Mouse (Mus musculus): ENCODE measurements around the gene Iqcf3. TPM values are rescaled to one million over a fixed set of nuclear protein-coding genes. Genes with fewer than 3 reads are reported as not detected.

Iqcf3 gene
- polyA plus RNA-seq, 1 experiment = not detected

- peaks cover 49% of the 10 kb centered on the region for H3K79me2 ChIP-seq (ENCODE audit: control insufficient read depth, insufficient read depth)
- peaks cover 65% of the 10 kb centered on the region for H3K36me3 ChIP-seq (ENCODE audit: control insufficient read depth, insufficient read depth)
- no peak overlapping the region for H3K4me3 ChIP-seq (ENCODE audit: insufficient read depth, poor library complexity, severe bottlenecking)
- H3K79me3 ChIP-seq (ENCODE audit: low read depth) = peaks cover 37% of the 10 kb centered on the region
- no peak for TF ChIP-seq MYOD1 (IDR thresholded peaks at IDR 0.05; ENCODE audit: control insufficient read depth, insufficient read length, low read depth)
- TF ChIP-seq CTCF (IDR thresholded peaks at IDR 0.05; ENCODE audit: control insufficient read depth, insufficient read depth, insufficient read length) = no peak
- H3K27me3 ChIP-seq (ENCODE audit: control insufficient read depth, insufficient read depth, insufficient read length) = no peaks in the 10 kb centered on the region
- no peak overlapping the region for H3ac ChIP-seq (ENCODE audit: control insufficient read depth, insufficient read length, low read depth)
These were observed 100.4 kb downstream of the Iqcf3 start for GRCm38 (mm10) chr9:106461026-106461415.

- Histone ChIP-seq H3K79me3 (ENCODE audit: low read depth) (peaks cover 43% of the 10 kb centered on the region), H3K27me3 (ENCODE audit: control insufficient read depth, insufficient read depth, insufficient read length) (no peaks in the 10 kb centered on the region), H3K4me3 (ENCODE audit: insufficient read depth, poor library complexity, severe bottlenecking) (no peak overlapping the region), H3K36me3 (ENCODE audit: control insufficient read depth, insufficient read depth) (peaks cover 59% of the 10 kb centered on the region), H3ac (ENCODE audit: control insufficient read depth, insufficient read length, low read depth) (no peak overlapping the region), H3K79me2 (ENCODE audit: control insufficient read depth, insufficient read depth) (peaks cover 54% of the 10 kb centered on the region)
- TF ChIP-seq MYOD1 (IDR thresholded peaks at IDR 0.05; ENCODE audit: control insufficient read depth, insufficient read length, low read depth) (no peak), USF1 (IDR thresholded peaks at IDR 0.05; ENCODE audit: low read depth) (no peak), CEBPB (IDR thresholded peaks at IDR 0.05; ENCODE audit: low read depth) (no peak), MAX (IDR thresholded peaks at IDR 0.05) (no peak)
These were observed 100.9 kb downstream of the Iqcf3 start for GRCm38 (mm10) chr9:106460401-106461025.

GRCm38 (mm10) chr9:106459946-106460345 is 101.5 kb downstream of the Iqcf3 start:
- Histone ChIP-seq H3K4me3 (ENCODE audit: insufficient read depth, poor library complexity, severe bottlenecking) (no peak overlapping the region), H3K79me3 (ENCODE audit: low read depth) (peaks cover 48% of the 10 kb centered on the region), H3K36me3 (ENCODE audit: control insufficient read depth, insufficient read depth) (peaks cover 56% of the 10 kb centered on the region), H3ac (ENCODE audit: control insufficient read depth, insufficient read length, low read depth) (no peak overlapping the region), H3K27me3 (ENCODE audit: control insufficient read depth, insufficient read depth, insufficient read length) (no peaks in the 10 kb centered on the region), H3K79me2 (ENCODE audit: control insufficient read depth, insufficient read depth) (peaks cover 60% of the 10 kb centered on the region)
- TF ChIP-seq CTCF (IDR thresholded peaks at IDR 0.05; ENCODE audit: control insufficient read depth, insufficient read depth, insufficient read length) (no peak), CEBPB (IDR thresholded peaks at IDR 0.05; ENCODE audit: low read depth) (no peak), USF1 (IDR thresholded peaks at IDR 0.05; ENCODE audit: low read depth) (no peak), MYOD1 (IDR thresholded peaks at IDR 0.05; ENCODE audit: control insufficient read depth, insufficient read length, low read depth) (no peak), FOSL1 (IDR thresholded peaks at IDR 0.05; ENCODE audit: insufficient read depth, low read length, poor library complexity, severe bottlenecking) (no peak), MYOG (IDR thresholded peaks at IDR 0.05; ENCODE audit: control insufficient read depth, extremely low read depth, insufficient read length) (no peak), MAX (IDR thresholded peaks at IDR 0.05) (no peak)

- H3K27me3 ChIP-seq (ENCODE audit: control insufficient read depth, insufficient read depth, insufficient read length) = no peaks in the 10 kb centered on the region
These were observed 103.5 kb downstream of the Iqcf3 start for GRCm38 (mm10) chr9:106457920-106458319.

GRCm38 (mm10) chr9:106457163-106457559 is 104.3 kb downstream of the Iqcf3 start:
- H3K79me3 ChIP-seq (ENCODE audit: low read depth) = peaks cover 57% of the 10 kb centered on the region
- H3K36me3 ChIP-seq (ENCODE audit: control insufficient read depth, insufficient read depth) = peaks cover 37% of the 10 kb centered on the region
- H3K27me3 ChIP-seq (ENCODE audit: control insufficient read depth, insufficient read depth, insufficient read length) = no peaks in the 10 kb centered on the region
- TF ChIP-seq CTCF (IDR thresholded peaks at IDR 0.05; ENCODE audit: control insufficient read depth, insufficient read depth, insufficient read length) (no peak), MYOD1 (IDR thresholded peaks at IDR 0.05; ENCODE audit: control insufficient read depth, insufficient read length, low read depth) (no peak), USF1 (IDR thresholded peaks at IDR 0.05; ENCODE audit: low read depth) (no peak), FOSL1 (IDR thresholded peaks at IDR 0.05; ENCODE audit: insufficient read depth, low read length, poor library complexity, severe bottlenecking) (no peak), MYOG (IDR thresholded peaks at IDR 0.05; ENCODE audit: control insufficient read depth, extremely low read depth, insufficient read length) (no peak), CEBPB (IDR thresholded peaks at IDR 0.05; ENCODE audit: low read depth) (no peak), MAX (IDR thresholded peaks at IDR 0.05) (no peak)
- no peak overlapping the region for H3ac ChIP-seq (ENCODE audit: control insufficient read depth, insufficient read length, low read depth)
- H3K79me2 ChIP-seq (ENCODE audit: control insufficient read depth, insufficient read depth) = peaks cover 72% of the 10 kb centered on the region
- no peak overlapping the region for H3K4me3 ChIP-seq (ENCODE audit: insufficient read depth, poor library complexity, severe bottlenecking)

More at GRCm38 (mm10) chr9:106457920-106458319, 103.5 kb downstream of the Iqcf3 start:
- no peak for TF ChIP-seq MYOD1 (IDR thresholded peaks at IDR 0.05; ENCODE audit: control insufficient read depth, insufficient read length, low read depth)
- no peak for TF ChIP-seq MYOG (IDR thresholded peaks at IDR 0.05; ENCODE audit: control insufficient read depth, extremely low read depth, insufficient read length)
- TF ChIP-seq CTCF (IDR thresholded peaks at IDR 0.05; ENCODE audit: control insufficient read depth, insufficient read depth, insufficient read length) = no peak
- no peak for TF ChIP-seq USF1 (IDR thresholded peaks at IDR 0.05; ENCODE audit: low read depth)
- TF ChIP-seq CEBPB (IDR thresholded peaks at IDR 0.05; ENCODE audit: low read depth) = no peak
- no peak for TF ChIP-seq FOSL1 (IDR thresholded peaks at IDR 0.05; ENCODE audit: insufficient read depth, low read length, poor library complexity, severe bottlenecking)
- no peak for TF ChIP-seq MAX (IDR thresholded peaks at IDR 0.05)
- no peak overlapping the region for H3ac ChIP-seq (ENCODE audit: control insufficient read depth, insufficient read length, low read depth)
- peaks cover 39% of the 10 kb centered on the region for H3K36me3 ChIP-seq (ENCODE audit: control insufficient read depth, insufficient read depth)
- H3K4me3 ChIP-seq (ENCODE audit: insufficient read depth, poor library complexity, severe bottlenecking) = no peak overlapping the region
- peaks cover 57% of the 10 kb centered on the region for H3K79me3 ChIP-seq (ENCODE audit: low read depth)
- peaks cover 72% of the 10 kb centered on the region for H3K79me2 ChIP-seq (ENCODE audit: control insufficient read depth, insufficient read depth)

Measured in C2C12 (cell line).